Mouse (Mus musculus) adrenal gland, postnatal 36 days (tissue): ENCODE measurements around the gene Btbd11. TPM values are rescaled to one million over a fixed set of nuclear protein-coding genes. Genes with fewer than 3 reads are reported as not detected.
"Not testable (repeated sequence)": the region's sequence is repeated elsewhere in the genome, so short reads cannot be mapped to it uniquely, and the experiment has no call there.

ENCODE experiments used
- DNase-seq, 2 experiments: peaks; one replicate each; pipeline ENCODE4 v3.0.0; 2021; ENCODE audit warnings: mixed read lengths in 1 of 2
- total RNA-seq, 2 experiments: library from RNA; stranded (reverse); gene quantifications; 2 replicates each; pipeline ENCODE4 v1.2.3; 2021

Gene Btbd11
- total RNA-seq, 2 experiments from 2014 or later, result 7.1 to 9.7 TPM

DNA sequence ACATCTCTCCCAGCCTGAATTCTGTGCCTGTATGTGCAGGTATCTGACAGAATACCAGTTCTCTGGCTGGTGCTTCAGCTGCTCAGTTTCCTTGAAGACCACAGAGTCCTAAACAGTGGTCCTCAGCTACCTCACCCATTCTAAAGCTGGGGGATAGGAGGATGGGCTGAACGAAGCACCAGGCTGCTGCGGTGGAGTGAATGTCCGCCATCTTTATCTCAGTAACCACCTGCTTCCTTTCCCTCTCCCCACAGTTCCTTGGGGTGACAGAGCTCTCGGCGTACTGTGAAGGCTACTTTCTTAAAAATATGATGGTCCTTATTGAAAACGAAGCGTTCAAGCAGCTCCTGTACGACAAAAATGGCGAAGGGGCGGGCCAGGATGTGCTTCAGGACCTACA, 271.3 kb downstream of the Btbd11 start:
- DNase-seq, result no peak

DNA sequence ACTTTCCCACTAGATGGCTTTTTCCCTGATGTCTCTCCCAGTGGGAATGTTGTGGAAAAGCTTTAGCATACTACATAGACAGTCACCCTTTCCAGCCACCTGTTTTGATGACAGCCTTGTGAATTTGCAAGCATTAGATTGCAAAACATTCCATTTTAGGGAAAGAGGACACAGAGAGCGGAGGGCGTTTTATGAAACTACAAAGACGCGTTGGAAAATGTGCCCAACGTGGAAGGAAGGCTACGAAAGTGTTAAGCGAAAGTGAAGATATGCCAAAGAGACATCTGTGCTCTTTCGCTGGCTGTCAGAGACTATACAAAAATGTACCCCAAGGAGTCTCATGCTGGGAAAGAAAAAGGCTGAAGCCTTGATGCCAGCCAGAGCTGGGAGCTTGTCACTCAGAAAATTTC, 286.9 kb downstream of the Btbd11 start:
- no peak for DNase-seq

DNA sequence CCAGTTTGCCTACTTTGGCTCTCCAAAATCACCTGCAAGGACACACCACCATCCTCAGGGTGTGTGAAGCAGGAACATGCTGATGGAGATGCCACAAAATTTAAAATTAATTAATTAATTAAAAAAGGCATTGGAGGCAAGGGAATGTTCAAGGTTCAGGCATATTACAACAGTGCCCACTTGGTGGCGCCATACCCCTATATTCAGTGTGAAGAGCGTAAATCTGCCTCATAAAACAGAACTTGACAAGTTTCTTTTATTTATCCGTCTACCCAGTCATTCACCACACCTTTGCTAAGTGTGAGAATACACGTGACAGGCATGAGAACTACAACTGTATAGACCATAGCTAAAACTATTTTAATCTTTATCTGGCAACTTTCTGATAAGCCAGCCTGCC, 292.0 kb downstream of the Btbd11 start:
- peak; percentile 44 to 47 for DNase-seq

DNA sequence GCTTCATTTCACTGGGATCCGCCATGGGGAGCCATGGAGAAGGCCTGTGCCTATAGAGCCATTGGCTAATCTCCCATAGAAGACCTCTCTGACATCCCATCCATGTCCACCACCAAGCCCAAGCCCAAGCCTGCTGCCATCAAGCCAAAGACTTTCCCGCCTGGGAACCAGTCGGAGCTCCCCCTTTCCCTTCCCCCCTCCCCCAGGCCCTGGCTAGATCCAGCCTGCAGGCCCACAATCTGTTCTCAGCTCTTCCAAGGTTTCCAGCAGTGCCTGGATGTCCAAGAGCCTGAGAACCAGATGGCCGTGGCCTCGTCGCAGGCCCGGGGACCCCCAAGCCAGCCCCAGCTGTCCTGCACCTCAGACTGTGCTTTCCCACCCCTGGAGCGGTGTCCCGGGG, 295.8 kb downstream of the Btbd11 start:
- no peak for DNase-seq

DNA sequence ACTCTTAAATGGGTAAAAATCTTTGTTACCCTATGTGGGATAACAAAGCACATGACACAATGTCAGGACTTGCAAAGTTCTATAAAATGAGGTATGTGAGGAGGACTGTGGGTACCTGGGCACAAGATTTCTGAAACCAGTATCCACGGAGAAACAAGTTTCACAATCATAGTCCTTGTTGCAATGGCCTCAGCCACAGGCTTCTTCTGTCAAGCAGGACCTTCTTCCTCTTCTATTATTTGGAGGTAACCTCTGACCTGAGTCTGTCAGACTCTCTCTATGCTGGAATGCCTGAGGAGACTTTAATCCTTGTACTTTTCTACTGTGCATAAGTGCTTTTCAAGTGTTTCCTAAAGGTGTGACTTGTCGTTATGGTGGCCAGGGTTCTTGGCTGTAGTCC, 307.8 kb downstream of the Btbd11 start:
- DNase-seq, result not testable (repeated sequence)

DNA sequence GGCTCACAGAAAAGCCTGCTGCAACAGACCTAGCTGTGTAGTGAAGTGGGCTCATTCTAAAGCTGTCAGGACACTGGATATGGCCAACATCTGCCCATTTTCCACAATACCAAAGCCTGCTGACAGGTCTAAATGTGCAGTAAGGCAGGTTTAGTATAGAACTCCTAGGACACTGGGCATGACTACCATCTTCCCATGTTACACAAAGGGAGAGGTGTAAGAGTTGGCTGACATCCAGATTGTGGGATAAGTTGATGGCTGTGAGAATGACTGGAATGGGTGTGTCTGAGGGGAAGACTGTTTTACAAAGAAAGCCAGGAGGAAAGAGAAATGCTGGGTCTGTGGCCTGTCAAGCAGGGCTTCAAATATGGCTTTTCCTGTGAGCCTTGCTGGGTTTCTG, 313.1 kb downstream of the Btbd11 start:
- DNase-seq, result no peak

DNA sequence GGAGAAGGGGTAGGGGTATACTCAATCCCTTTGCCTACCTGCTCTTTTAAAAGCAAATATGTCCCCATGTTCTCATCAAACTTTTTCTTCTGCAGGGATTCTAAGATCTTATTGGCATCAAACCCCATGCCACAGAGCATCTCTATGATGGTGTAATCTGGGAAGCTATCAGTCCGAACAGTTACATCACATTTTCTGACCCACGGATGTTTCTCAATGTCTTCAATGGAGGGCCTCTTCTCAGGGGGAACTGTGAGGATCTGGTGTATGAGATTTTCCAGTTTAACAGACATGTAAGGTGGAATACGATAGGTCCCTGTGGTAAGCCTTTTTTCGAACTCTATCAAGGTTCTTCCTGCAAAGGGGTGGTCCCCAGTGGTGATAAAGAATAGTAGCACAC, 323.2 kb downstream of the Btbd11 start:
- not testable (repeated sequence) for DNase-seq

Other genes with a start within 250 kb of the Btbd11 start
- 10 to 100 TPM in 1 of 2 experiments, 1 to 10 TPM in 1; 8.6 to 13.3 TPM for gene Cry1, start 201.8 kb upstream of the Btbd11 start, total RNA-seq